8 mouse cellular contexts compared by ENCODE assay signal in genomic region chr2:27983884-27984283, GRCm38 (mm10).
DNase-seq lines count a peak whose midpoint lies in the region; ATAC-seq and TF ChIP-seq lines count a peak whose summit lies in the region.

No protein-coding gene starts in this region.

- peaks cover 7% of the 10 kb centered on the region; the same call in 1 of the 2 replicates for H3K4me1 ChIP-seq in forebrain, embryonic 10.5 days
- H3K4me1 ChIP-seq in forebrain, embryonic 15.5 days: no peaks in the 10 kb centered on the region
- H3K4me1 ChIP-seq in neural tube, embryonic 15.5 days: no peaks in the 10 kb centered on the region
- no peaks in the 10 kb centered on the region for H3K4me1 ChIP-seq in cerebellum, adult 2 months (ENCODE audit: control insufficient read depth, insufficient read depth, low read length)
- no peaks in the 10 kb centered on the region for H3K4me1 ChIP-seq in heart, postnatal 0 days (ENCODE audit: control insufficient read depth, insufficient read depth)
- peaks cover 49% of the 10 kb centered on the region for H3K4me1 ChIP-seq in liver, embryonic 11.5 days (replicated peaks; ENCODE audit: control insufficient read depth, insufficient read depth, low read length)

- H3K4me2 ChIP-seq in forebrain, embryonic 15.5 days (replicated peaks): no peak overlapping the region
- no peak overlapping the region for H3K4me2 ChIP-seq in neural tube, embryonic 15.5 days
- no peak overlapping the region for H3K4me2 ChIP-seq in heart, postnatal 0 days (ENCODE audit: low read depth, low read length)
- H3K4me2 ChIP-seq in liver, embryonic 11.5 days: no peak overlapping the region

- no peak overlapping the region for H3K4me3 ChIP-seq in forebrain, embryonic 10.5 days
- H3K4me3 ChIP-seq in forebrain, embryonic 15.5 days: no peak overlapping the region
- H3K4me3 ChIP-seq in neural tube, embryonic 15.5 days (replicated peaks): no peak overlapping the region
- no peak overlapping the region for H3K4me3 ChIP-seq in cerebellum, adult 2 months (replicated peaks; ENCODE audit: insufficient read depth, low read depth, low read length)
- no peak overlapping the region for H3K4me3 ChIP-seq in heart, postnatal 0 days (ENCODE audit: low read depth, low read length)
- no peak overlapping the region for H3K4me3 ChIP-seq in liver, embryonic 11.5 days (ENCODE audit: low read depth, low read length)

- no peak for ATAC-seq in forebrain, embryonic 15.5 days (replicated peaks)
- no peak for ATAC-seq in neural tube, embryonic 15.5 days (ENCODE audit: low FRiP score)
- ATAC-seq in heart, postnatal 0 days (ENCODE audit: insufficient read depth, low read depth): peak; percentile 31; the same call in 1 of the 2 replicates
- ATAC-seq in liver, embryonic 11.5 days (replicated peaks; ENCODE audit: low FRiP score): peak; percentile 32; the same call in 1 of the 2 replicates

- peak; percentile 23 for DNase-seq in forebrain, embryonic 10.5 days (ENCODE audit: extremely low spot score, low spot score)
- peak; percentile 20 for DNase-seq in neural tube, embryonic 10.5 days (ENCODE audit: extremely low spot score, low spot score)
- DNase-seq in cerebellum, adult 2 months: peak; percentile 67 to 75
- DNase-seq in heart, postnatal 0 days (ENCODE audit: low spot score): peak; percentile 19
- DNase-seq in liver, embryonic 11.5 days (ENCODE audit: low spot score): no peak
- peak; percentile 25 for DNase-seq in right cerebral cortex, postnatal 4 days

- no peak for TF ChIP-seq EP300 in heart, postnatal 0 days (IDR thresholded peaks at IDR 0.05; ENCODE audit: low read depth)

- 0 out of 2 replicates have a peak overlapping the region, but pooled peaks have one; percentile 20 for H3K27ac ChIP-seq in forebrain, embryonic 10.5 days
- H3K27ac ChIP-seq in forebrain, embryonic 15.5 days (replicated peaks): no peak overlapping the region
- H3K27ac ChIP-seq in neural tube, embryonic 15.5 days (replicated peaks): no peak overlapping the region
- H3K27ac ChIP-seq in cerebellum, adult 2 months (ENCODE audit: insufficient read depth, low read length): no peak overlapping the region
- H3K27ac ChIP-seq in heart, postnatal 0 days (ENCODE audit: low read depth): no peak overlapping the region
- H3K27ac ChIP-seq in liver, embryonic 11.5 days (ENCODE audit: low read depth, low read length): peak overlapping the region; percentile 99

- H3K27me3 ChIP-seq in forebrain, embryonic 10.5 days (ENCODE audit: poor library complexity, severe bottlenecking): no peaks in the 10 kb centered on the region
- no peaks in the 10 kb centered on the region for H3K27me3 ChIP-seq in forebrain, embryonic 15.5 days
- no peaks in the 10 kb centered on the region for H3K27me3 ChIP-seq in neural tube, embryonic 15.5 days (replicated peaks)
- no peaks in the 10 kb centered on the region for H3K27me3 ChIP-seq in cerebellum, adult 2 months (ENCODE audit: control insufficient read depth, insufficient read depth, low read length)
- no peaks in the 10 kb centered on the region for H3K27me3 ChIP-seq in heart, postnatal 0 days (ENCODE audit: control insufficient read depth, insufficient read depth, low read length)
- no peaks in the 10 kb centered on the region for H3K27me3 ChIP-seq in liver, embryonic 11.5 days (replicated peaks; ENCODE audit: control insufficient read depth, insufficient read depth, low read length)

- no peak for TF ChIP-seq POLR2A in cerebellum, adult 2 months (IDR thresholded peaks at IDR 0.05; ENCODE audit: borderline replicate concordance, insufficient read depth, low read length)

- H3K9me3 ChIP-seq in forebrain, embryonic 10.5 days: no peaks in the 10 kb centered on the region
- no peaks in the 10 kb centered on the region for H3K9me3 ChIP-seq in forebrain, embryonic 15.5 days
- H3K9me3 ChIP-seq in neural tube, embryonic 15.5 days (replicated peaks): no peaks in the 10 kb centered on the region
- no peaks in the 10 kb centered on the region for H3K9me3 ChIP-seq in heart, postnatal 0 days (replicated peaks; ENCODE audit: control insufficient read depth, low read length)
- H3K9me3 ChIP-seq in liver, embryonic 11.5 days (ENCODE audit: control insufficient read depth, low read length): no peaks in the 10 kb centered on the region

- TF ChIP-seq CTCF in cerebellum, adult 2 months (IDR thresholded peaks at IDR 0.05; ENCODE audit: borderline replicate concordance, insufficient read depth, low read depth, low read length): peak; percentile 88
- TF ChIP-seq CTCF in heart, postnatal 0 days (IDR thresholded peaks at IDR 0.05; ENCODE audit: low read depth): peak; percentile 69

- WGBS in forebrain, embryonic 10.5 days: 56% methylated on average over 3 of the region's 3 CpGs
- WGBS in forebrain, embryonic 15.5 days: 50% methylated on average over 3 of the region's 3 CpGs
- 37% methylated on average over 3 of the region's 3 CpGs for whole genome bisulfite sequencing in neural tube, embryonic 15.5 days
- 45% methylated on average over 3 of the region's 3 CpGs for WGBS in cerebellum, adult 2 months
- 58% methylated on average over 3 of the region's 3 CpGs for WGBS in heart, postnatal 0 days
- WGBS in liver, embryonic 11.5 days: 43% methylated on average over 3 of the region's 3 CpGs

- H3K9ac ChIP-seq in forebrain, embryonic 15.5 days (replicated peaks): no peak overlapping the region
- no peak overlapping the region for H3K9ac ChIP-seq in neural tube, embryonic 15.5 days (replicated peaks)
- no peak overlapping the region for H3K9ac ChIP-seq in heart, postnatal 0 days (replicated peaks; ENCODE audit: low read depth, low read length)
- peak overlapping the region; percentile 74 for H3K9ac ChIP-seq in liver, embryonic 11.5 days (ENCODE audit: low read depth, low read length)

- H3K36me3 ChIP-seq in forebrain, embryonic 10.5 days (replicated peaks): peaks cover 11% of the 10 kb centered on the region; the same call in 1 of the 2 replicates
- H3K36me3 ChIP-seq in forebrain, embryonic 15.5 days: no peaks in the 10 kb centered on the region
- H3K36me3 ChIP-seq in neural tube, embryonic 15.5 days: no peaks in the 10 kb centered on the region
- 0 out of 2 replicates have a peak, but pooled peaks cover 5% of the 10 kb centered on the region for H3K36me3 ChIP-seq in heart, postnatal 0 days (replicated peaks; ENCODE audit: control insufficient read depth, insufficient read depth, low read length)
- H3K36me3 ChIP-seq in liver, embryonic 11.5 days (ENCODE audit: control insufficient read depth, insufficient read depth, low read length): no peaks in the 10 kb centered on the region

Comparison
In these comparisons a context has a peak if more than half of its experiments do, and no peak if none do; other contexts are left out.
1. H3K27ac ChIP-seq: peak in forebrain, embryonic 10.5 days (single experiment) and liver, embryonic 11.5 days (single experiment); none in forebrain, embryonic 15.5 days (single experiment), neural tube, embryonic 15.5 days (single experiment), cerebellum, adult 2 months (single experiment) and heart, postnatal 0 days (single experiment).
2. ATAC-seq: peak in heart, postnatal 0 days (single experiment) and liver, embryonic 11.5 days (single experiment); none in forebrain, embryonic 15.5 days (single experiment) and neural tube, embryonic 15.5 days (single experiment).